Mouse (Mus musculus): ENCODE results near the gene Ndufa12. TPM values are rescaled to one million over a fixed set of nuclear protein-coding genes. Genes with fewer than 3 reads are reported as not detected.

Gene Ndufa12
- polyA plus RNA-seq, 1 experiment from 2014 or later = 304 TPM

DNA sequence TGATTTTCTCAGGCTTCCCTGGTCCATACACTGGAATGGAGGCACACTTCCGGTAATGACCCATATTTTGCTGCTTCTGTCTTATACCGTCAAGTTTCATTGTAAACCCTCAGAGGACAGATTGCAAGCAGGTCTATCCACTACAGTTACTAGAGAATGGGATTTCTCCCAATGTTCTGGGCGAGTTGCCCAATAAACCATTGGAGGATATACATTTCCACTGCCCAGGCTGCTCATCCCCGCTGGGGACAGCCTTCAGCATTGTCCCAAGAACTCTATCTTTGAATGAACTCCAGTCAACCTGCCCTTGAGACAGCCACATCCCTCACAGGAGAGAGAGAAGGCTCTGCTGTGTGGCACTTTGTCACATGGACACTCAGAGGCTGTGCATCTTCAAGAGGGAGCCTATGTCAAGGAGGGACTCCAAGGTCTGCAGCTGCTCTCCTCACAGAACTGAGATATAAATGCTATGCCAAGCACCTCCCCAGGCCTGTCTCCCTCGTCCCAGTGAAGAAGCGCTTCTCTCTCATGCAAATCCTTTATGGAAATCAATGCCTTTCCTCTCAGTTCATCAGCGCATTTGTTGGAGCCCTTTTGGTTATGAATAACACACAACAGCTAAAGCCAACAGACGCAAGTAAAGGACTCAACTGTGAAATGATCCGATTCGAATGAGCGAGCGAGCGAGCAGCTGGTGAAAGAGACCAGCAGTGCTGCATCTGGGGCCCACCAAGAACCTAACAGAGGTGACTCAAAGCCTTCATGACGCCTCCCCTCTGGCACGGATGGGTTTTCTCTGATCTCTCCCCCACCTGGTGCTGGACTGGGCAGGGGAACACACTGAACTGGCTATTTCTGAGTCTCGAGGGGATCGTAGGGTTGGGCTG, 67.4 kb downstream of the Ndufa12 start:
- WGBS = 52% methylated on average over 17 of the region's 17 CpGs
- peak; percentile 3; the same call in 1 of the 2 replicates for ATAC-seq
- no peak overlapping the region for H3K4me3 ChIP-seq (ENCODE audit: low read depth, low read length)

More for the DNA sequence above, 67.4 kb downstream of the Ndufa12 start:
- H3K4me1 ChIP-seq (ENCODE audit: control insufficient read depth, insufficient read depth, low read length) = no peaks in the 10 kb centered on the region
- no peaks in the 10 kb centered on the region for H3K36me3 ChIP-seq (ENCODE audit: control insufficient read depth, insufficient read depth, low read length)
- no peak overlapping the region for H3K4me2 ChIP-seq (ENCODE audit: low read length)
- H3K27ac ChIP-seq (ENCODE audit: low read length) = no peak overlapping the region; the same call in 1 of the 2 replicates
- H3K9me3 ChIP-seq (replicated peaks; ENCODE audit: control insufficient read depth, low read length, poor library complexity, severe bottlenecking) = no peaks in the 10 kb centered on the region
- H3K27me3 ChIP-seq (ENCODE audit: control insufficient read depth, insufficient read depth, low read depth, low read length) = no peaks in the 10 kb centered on the region
- no peak overlapping the region for H3K9ac ChIP-seq (ENCODE audit: low read depth, low read length)

Other genes starting within 250 kb of the Ndufa12 start
- gene Vezt, start 162.9 kb upstream of the Ndufa12 start, polyA plus RNA-seq (2015; fragmentation: Nextera tagmentation; extraction: Ambion mirVana) = 59.4 and 68.1 TPM in 2 replicates
- gene Fgd6, start 162.7 kb upstream of the Ndufa12 start, polyA plus RNA-seq (2015; fragmentation: Nextera tagmentation; extraction: Ambion mirVana) = 1.8 and 2.9 TPM in 2 replicates
- gene Nr2c1, start 50.7 kb upstream of the Ndufa12 start, polyA plus RNA-seq (2015; fragmentation: Nextera tagmentation; extraction: Ambion mirVana) = 8.0 and 9.3 TPM in 2 replicates
- 0.74 TPM in 1 of 2 replicates, not detected in the other for gene Gm4792, start 100.0 kb downstream of the Ndufa12 start, polyA plus RNA-seq (2015; fragmentation: Nextera tagmentation; extraction: Ambion mirVana)
- 16.4 and 16.8 TPM in 2 replicates for gene Tmcc3, start 113.2 kb downstream of the Ndufa12 start, polyA plus RNA-seq (2015; fragmentation: Nextera tagmentation; extraction: Ambion mirVana)

Measured in midbrain, embryonic 16.5 days (tissue).